Mouse (Mus musculus) liver, adult 2 months (tissue): ENCODE results near the gene Igsf9b.

Experiments used
- CTCF ChIP-seq: fragments of 200-500 bp; IDR thresholded peaks from 2 replicates; pipeline ENCODE4 v1.5.1; 2011; ENCODE audit warnings: low read depth, low read length, control low read depth
- POLR2A ChIP-seq: fragments of 200-500 bp; IDR thresholded peaks from 2 replicates; pipeline ENCODE4 v1.6.1; 2011; ENCODE audit warnings: low read length, control low read depth; ENCODE audit not compliant: insufficient read depth; ENCODE audit errors: extremely low read depth

GRCm38 (mm10) chr9:27280976-27281375 is 18.0 kb upstream of the Igsf9b start:
- TF ChIP-seq CTCF (no peak), POLR2A (no peak)
